Mouse (Mus musculus) hematopoietic multipotent progenitor cell, adult 10-12 weeks (in vitro differentiated cells): ENCODE data around the gene Prr5. TPM values are rescaled to one million over a fixed set of nuclear protein-coding genes. Genes with fewer than 3 reads are reported as not detected.

Experiments
- polyA plus RNA-seq: library from polyadenylated mRNA; stranded (reverse); fragments of >175 nt; gene quantifications from 2 replicates; pipeline ENCODE4 v1.2.3, GENCODE M21; 2012; ENCODE audit warnings: low replicate concordance

Prr5 gene
- polyA plus RNA-seq: 171 and 268 TPM in 2 replicates

GRCm38 (mm10) chr15:84668938-84669747, at the start of gene Prr5:
Gene Prr5, plus strand, starts transcription at chr15:84669620.

GRCm38 (mm10) chr15:84719791-84720190, 50.4 kb downstream of the Prr5 start, which contains the start of gene Arhgap8:
Gene Arhgap8, plus strand, starts transcription at chr15:84720052.

Other genes with a start within 250 kb of the Prr5 start
- gene Shisal1, start 222.5 kb upstream of the Prr5 start, polyA plus RNA-seq: not detected in 2 replicates
- 9.4 and 13.2 TPM in 2 replicates for gene Rtl6, start 111.8 kb upstream of the Prr5 start, polyA plus RNA-seq
- 4.4 and 9.7 TPM in 2 replicates for gene Arhgap8, start 50.4 kb downstream of the Prr5 start, polyA plus RNA-seq
- 4.2 and 16.5 TPM in 2 replicates for gene Phf21b, start 186.4 kb downstream of the Prr5 start, polyA plus RNA-seq